Mouse (Mus musculus) heart, adult 2 months (tissue): ENCODE measurements at regions not wholly inside any gene's neighbourhood (a gene's known extent, or its start where the extent isn't known, plus 50 kb on each side); places are given as distances from the start of the nearest gene placed in this dataset.

Experiments
- CTCF ChIP-seq: fragments of 200-600 bp; IDR thresholded peaks from 2 replicates; pipeline ENCODE4 v1.8.1; 2022; ENCODE audit warnings: antibody characterized with exemption, mild to moderate bottlenecking, moderate library complexity
- EP300 ChIP-seq: fragments of 200-500 bp; IDR thresholded peaks from 2 replicates; pipeline ENCODE4 v1.6.1; 2011; ENCODE audit warnings: low read depth, low read length, control low read depth; ENCODE audit not compliant: insufficient read depth
- POLR2A ChIP-seq: fragments of 200-500 bp; IDR thresholded peaks from 2 replicates; pipeline ENCODE4 v1.6.1; 2011; ENCODE audit warnings: mild to moderate bottlenecking, low read depth, low read length, control low read depth; ENCODE audit not compliant: insufficient read depth

DNA sequence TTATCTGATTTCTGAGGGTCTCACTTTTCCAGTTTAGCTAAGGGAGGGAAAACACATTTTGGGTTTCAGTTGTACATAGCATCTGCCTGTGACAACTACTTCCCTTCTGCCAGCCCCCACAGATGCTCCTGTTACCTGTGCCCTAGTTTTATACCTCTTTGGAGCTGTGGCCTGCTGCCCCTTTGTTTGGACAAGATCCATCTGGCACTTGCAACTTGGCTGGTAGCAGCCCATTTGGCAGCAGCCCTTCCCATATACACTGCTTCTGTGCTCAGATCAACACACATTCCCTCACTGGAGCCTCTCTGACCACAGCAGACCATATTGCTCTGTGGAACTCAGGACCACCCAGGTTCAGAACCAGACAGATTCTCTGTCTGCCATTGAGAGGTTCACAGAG is 728.0 kb upstream of the Fam160b2 start:
- TF ChIP-seq CTCF (no peak), POLR2A (no peak), EP300 (no peak)
